Mouse (Mus musculus) hindbrain, embryonic 10.5 days (tissue): ENCODE measurements around the gene Farsb. TPM values are rescaled to one million over a fixed set of nuclear protein-coding genes. Genes with fewer than 3 reads are reported as not detected.

ENCODE experiments used
- polyA plus RNA-seq: library from polyadenylated mRNA; unstranded; fragments of >200 nt; fragmentation: Nextera tagmentation; extraction: Ambion mirVana; gene quantifications from 2 replicates; pipeline ENCODE4 v1.2.1, GENCODE M21; 2016

The Farsb gene
- polyA plus RNA-seq, 1 experiment from 2014 or later, result 123 TPM

Other genes with a start within 250 kb of the Farsb start
- 1.8 and 3.2 TPM in 2 replicates for gene Sgpp2, start 178.6 kb downstream of the Farsb start, polyA plus RNA-seq
- gene Mogat1, start 22.1 kb upstream of the Farsb start, polyA plus RNA-seq, result 1.0 TPM in 1 of 2 replicates, not detected in the other
- gene BC035947, start 23.3 kb upstream of the Farsb start, polyA plus RNA-seq, result 0.35 and 0.39 TPM in 2 replicates
- 62.1 and 74.8 TPM in 2 replicates for gene Acsl3, start 168.9 kb upstream of the Farsb start, polyA plus RNA-seq
- gene Utp14b, start 169.1 kb upstream of the Farsb start, polyA plus RNA-seq, result 2.8 and 4.3 TPM in 2 replicates